Mouse (Mus musculus) ES-CJ7 (cell line): ENCODE results near the gene Dicer1.

ENCODE experiments used
- DNase-seq: peaks from one replicate; pipeline ENCODE4 v3.0.0; 2011; ENCODE audit warnings: low read depth, low spot score

Dicer1 gene

GRCm38 (mm10) chr12:104677371-104677924 is 74.3 kb downstream of the Dicer1 start:
- peak; percentile 84 for DNase-seq

GRCm38 (mm10) chr12:104676535-104677370 is 75.0 kb downstream of the Dicer1 start:
- DNase-seq = no peak

- DNase-seq = no peak
These were observed 78.8 kb downstream of the Dicer1 start for GRCm38 (mm10) chr12:104672976-104673375.

- DNase-seq = no peak
These were observed 79.3 kb downstream of the Dicer1 start for GRCm38 (mm10) chr12:104672406-104672805.

GRCm38 (mm10) chr12:104667846-104668245 is 83.9 kb downstream of the Dicer1 start:
- peak; percentile 42 for DNase-seq

GRCm38 (mm10) chr12:104665951-104666350 is 85.8 kb downstream of the Dicer1 start:
- no peak for DNase-seq

GRCm38 (mm10) chr12:104665521-104665920 is 86.2 kb downstream of the Dicer1 start:
- no peak for DNase-seq

GRCm38 (mm10) chr12:104656146-104656545 is 95.6 kb downstream of the Dicer1 start:
- peak; percentile 41 for DNase-seq

- DNase-seq = no peak
These were observed 96.7 kb downstream of the Dicer1 start for GRCm38 (mm10) chr12:104655006-104655405.

GRCm38 (mm10) chr12:104652021-104652420 is 99.7 kb downstream of the Dicer1 start:
- DNase-seq = no peak

- DNase-seq = no peak
These were observed 100.5 kb downstream of the Dicer1 start for GRCm38 (mm10) chr12:104651269-104651668.

- DNase-seq = no peak
These were observed 101.1 kb downstream of the Dicer1 start for GRCm38 (mm10) chr12:104650510-104651260.

- peak; percentile 60 for DNase-seq
These were observed 103.4 kb downstream of the Dicer1 start for GRCm38 (mm10) chr12:104648366-104648765.

- DNase-seq = no peak
These were observed 109.4 kb downstream of the Dicer1 start for GRCm38 (mm10) chr12:104642337-104642736.

GRCm38 (mm10) chr12:104640934-104641333 is 110.8 kb downstream of the Dicer1 start:
- no peak for DNase-seq

- DNase-seq = no peak
These were observed 113.6 kb downstream of the Dicer1 start for GRCm38 (mm10) chr12:104638156-104638555.
